Mouse (Mus musculus) olfactory bulb, adult 2 months (tissue): ENCODE results near the gene Thap7.

Source experiments
- CTCF ChIP-seq: fragments of 200-500 bp; IDR thresholded peaks from 2 replicates; pipeline ENCODE4 v1.5.1; 2012; ENCODE audit warnings: low read depth, mild to moderate bottlenecking, low read length, moderate library complexity; ENCODE audit not compliant: insufficient read depth
- POLR2A ChIP-seq: fragments of 200-500 bp; IDR thresholded peaks from 2 replicates; pipeline ENCODE4 v1.6.1; 2012; ENCODE audit warnings: mild to moderate bottlenecking, low read depth, low read length, moderate library complexity; ENCODE audit not compliant: insufficient read depth

GRCm38 (mm10) chr16:17508546-17509239 lies 22.2 kb downstream of the Thap7 start, which contains the start of gene Lztr1:
- no peak for TF ChIP-seq CTCF
- peak; percentile 82 for TF ChIP-seq POLR2A
